Mouse (Mus musculus) small intestine, adult 2 months (tissue): ENCODE data around the gene Tpo. TPM values are rescaled to one million over a fixed set of nuclear protein-coding genes. Genes with fewer than 3 reads are reported as not detected.

Experiments used
- H3K27ac ChIP-seq: fragments of 200-500 bp; 2 replicates; pipeline ENCODE4 v1.5.1; 2012; ENCODE audit warnings: low read depth, low read length, control low read depth, inconsistent platforms; ENCODE audit not compliant: insufficient read depth
- H3K27me3 ChIP-seq: fragments of 200-500 bp; 2 replicates; pipeline ENCODE4 v1.6.1; 2012; ENCODE audit warnings: mild to moderate bottlenecking, moderate library complexity, low read length, inconsistent platforms; ENCODE audit not compliant: control insufficient read depth, insufficient read depth
- H3K36me3 ChIP-seq: fragments of 200-500 bp; 2 replicates; pipeline ENCODE4 v1.6.1; 2012; ENCODE audit warnings: mild to moderate bottlenecking, low read length, control low read depth, inconsistent platforms; ENCODE audit not compliant: control insufficient read depth, insufficient read depth
- H3K4me1 ChIP-seq: fragments of 200-500 bp; 2 replicates; pipeline ENCODE4 v1.6.1; 2012; ENCODE audit warnings: low read length, inconsistent platforms, mixed read lengths; ENCODE audit not compliant: control insufficient read depth, insufficient read depth, insufficient read length
- H3K4me3 ChIP-seq: fragments of 200-500 bp; 2 replicates; pipeline ENCODE4 v1.5.1; 2012; ENCODE audit warnings: low read depth, mild to moderate bottlenecking, control low read depth, inconsistent platforms, low read length, moderate library complexity
- CTCF ChIP-seq: fragments of 200-500 bp; IDR thresholded peaks from 2 replicates; pipeline ENCODE4 v1.5.1; 2012; ENCODE audit warnings: low read depth, mild to moderate bottlenecking, control low read depth, inconsistent platforms, low read length, moderate library complexity, mixed read lengths; ENCODE audit not compliant: insufficient replicate concordance, insufficient read length; ENCODE audit errors: extremely low read depth
- POLR2A ChIP-seq: fragments of 200-500 bp; IDR thresholded peaks from 2 replicates; pipeline ENCODE4 v1.6.1; 2012; ENCODE audit warnings: low read depth, mild to moderate bottlenecking, control low read depth, inconsistent platforms, low read length, moderate library complexity
- WGBS: fragments of 180-500 bp; shearing (Covaris S2); methylation state at CpG from one replicate; pipeline ENCODE4 v1.1.7; 2018; 5-methylcytosine and 5-hydroxymethylcytosine counted together
- polyA plus RNA-seq: library from polyadenylated mRNA; depleted of rRNA; stranded (reverse); fragments of >200 nt; gene quantifications from 2 replicates; pipeline ENCODE4 v1.2.3, GENCODE M21; 2012

Gene Tpo
- polyA plus RNA-seq, 1 experiment, result 0.27 TPM

DNA sequence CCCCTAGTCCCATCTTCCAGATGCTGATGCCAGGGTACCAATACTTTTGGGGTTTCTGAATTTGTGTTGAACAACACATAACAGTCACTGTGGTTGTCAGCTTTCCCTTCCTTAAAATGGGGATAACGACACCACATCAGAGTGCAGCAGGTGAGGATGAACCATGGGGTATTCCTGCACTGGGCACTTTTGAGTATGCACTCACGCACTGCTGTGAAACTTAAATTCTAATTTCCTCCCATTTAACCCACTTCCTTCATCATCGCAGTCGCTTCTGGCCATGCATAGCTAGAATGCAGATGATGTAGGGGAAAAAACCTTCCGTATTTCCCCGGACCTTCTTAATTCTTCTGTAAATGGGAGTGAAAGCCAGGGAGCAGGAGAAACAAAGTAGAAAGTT is 31.6 kb upstream of the Tpo start:
- no peak overlapping the region for H3K4me3 ChIP-seq
- WGBS, result 91% methylated on average over 6 of the region's 6 CpGs
- H3K27me3 ChIP-seq, result no peaks in the 10 kb centered on the region
- H3K27ac ChIP-seq, result no peak overlapping the region
- no peaks in the 10 kb centered on the region for H3K36me3 ChIP-seq
- H3K4me1 ChIP-seq, result no peaks in the 10 kb centered on the region
- TF ChIP-seq POLR2A, result no peak
- no peak for TF ChIP-seq CTCF

DNA sequence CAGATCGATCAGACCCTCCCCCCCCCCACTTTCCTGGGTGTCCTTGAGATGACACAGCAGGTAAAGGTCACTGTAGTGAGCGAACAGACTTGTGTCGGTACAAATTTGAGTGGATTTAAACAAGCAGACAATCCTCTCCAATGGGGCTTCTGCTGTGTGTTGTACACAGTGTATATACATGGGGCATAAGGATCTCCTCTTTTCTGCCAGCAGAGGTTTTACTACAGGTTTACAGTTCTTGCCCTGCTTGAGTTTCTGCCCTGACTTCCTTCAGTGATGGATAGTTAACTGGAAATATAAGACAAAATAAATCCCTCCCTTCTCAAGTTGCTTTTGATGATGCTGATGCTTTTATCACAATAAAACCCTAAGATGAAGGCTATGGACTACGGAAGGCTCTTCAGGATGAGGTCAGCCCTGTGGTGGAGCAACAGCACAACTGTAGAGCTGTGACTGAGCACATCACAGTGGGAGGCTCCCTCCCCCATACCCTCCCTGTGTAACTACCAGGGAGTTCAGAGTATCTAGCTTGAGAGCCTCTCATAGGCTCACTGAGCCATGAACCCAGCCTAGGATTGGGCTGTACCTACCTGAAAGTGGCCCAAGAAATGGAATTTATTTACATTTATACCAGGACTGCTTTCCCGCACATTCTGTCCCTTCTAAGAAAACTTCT is 29.4 kb upstream of the Tpo start:
- Histone ChIP-seq H3K4me3 (no peak overlapping the region), H3K4me1 (no peaks in the 10 kb centered on the region), H3K36me3 (no peaks in the 10 kb centered on the region), H3K27me3 (no peaks in the 10 kb centered on the region), H3K27ac (no peak overlapping the region)
- TF ChIP-seq POLR2A (no peak), CTCF (no peak)
- 77% methylated on average over 5 of the region's 5 CpGs for WGBS

DNA sequence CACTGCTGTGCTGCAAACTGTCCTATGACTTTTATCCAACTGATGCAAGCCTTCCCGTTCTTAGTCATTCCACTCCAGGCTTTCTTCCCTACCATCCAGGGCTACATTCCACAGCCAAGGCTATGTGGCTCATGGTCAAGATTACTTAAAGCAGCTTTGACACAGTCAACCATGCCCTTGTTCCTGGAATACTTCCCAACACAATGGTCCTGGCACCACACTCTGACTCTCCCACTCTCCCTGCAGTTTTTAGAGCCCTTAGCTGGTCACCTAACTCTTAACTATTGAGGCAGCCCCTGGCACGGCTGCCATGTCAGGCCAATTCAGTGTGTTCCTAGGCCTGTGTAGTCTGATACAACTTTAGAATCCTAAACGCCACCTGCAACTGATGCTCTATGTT is 28.1 kb upstream of the Tpo start:
- TF ChIP-seq CTCF (no peak), POLR2A (no peak)
- H3K4me1 ChIP-seq, result no peaks in the 10 kb centered on the region
- H3K27me3 ChIP-seq, result no peaks in the 10 kb centered on the region
- WGBS, result 76% methylated on average over 3 of the region's 3 CpGs
- H3K36me3 ChIP-seq, result no peaks in the 10 kb centered on the region
- H3K27ac ChIP-seq, result no peak overlapping the region
- H3K4me3 ChIP-seq, result no peak overlapping the region

DNA sequence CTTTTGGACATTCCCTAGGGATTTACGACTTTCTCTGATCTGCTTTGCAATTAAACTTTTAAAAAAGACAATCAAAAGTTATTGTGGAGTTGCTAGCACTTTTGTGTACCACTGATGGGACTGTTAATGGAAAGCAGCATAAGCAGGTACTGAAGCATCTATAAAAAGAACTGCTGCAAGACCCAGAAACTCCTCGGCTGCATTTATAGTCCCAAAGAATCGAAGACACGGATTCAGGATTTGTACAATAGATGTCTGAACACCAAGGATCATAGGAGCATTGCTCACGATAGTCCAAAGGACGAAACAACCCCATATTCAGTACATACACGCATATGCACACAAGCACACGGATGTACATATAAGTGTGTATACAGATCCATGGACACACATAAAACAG is 27.4 kb upstream of the Tpo start:
- H3K4me3 ChIP-seq, result no peak overlapping the region
- 81% methylated on average over 8 of the region's 8 CpGs for WGBS
- TF ChIP-seq CTCF (no peak), POLR2A (no peak)
- no peaks in the 10 kb centered on the region for H3K4me1 ChIP-seq
- H3K27me3 ChIP-seq, result no peaks in the 10 kb centered on the region
- no peak overlapping the region for H3K27ac ChIP-seq
- H3K36me3 ChIP-seq, result no peaks in the 10 kb centered on the region

DNA sequence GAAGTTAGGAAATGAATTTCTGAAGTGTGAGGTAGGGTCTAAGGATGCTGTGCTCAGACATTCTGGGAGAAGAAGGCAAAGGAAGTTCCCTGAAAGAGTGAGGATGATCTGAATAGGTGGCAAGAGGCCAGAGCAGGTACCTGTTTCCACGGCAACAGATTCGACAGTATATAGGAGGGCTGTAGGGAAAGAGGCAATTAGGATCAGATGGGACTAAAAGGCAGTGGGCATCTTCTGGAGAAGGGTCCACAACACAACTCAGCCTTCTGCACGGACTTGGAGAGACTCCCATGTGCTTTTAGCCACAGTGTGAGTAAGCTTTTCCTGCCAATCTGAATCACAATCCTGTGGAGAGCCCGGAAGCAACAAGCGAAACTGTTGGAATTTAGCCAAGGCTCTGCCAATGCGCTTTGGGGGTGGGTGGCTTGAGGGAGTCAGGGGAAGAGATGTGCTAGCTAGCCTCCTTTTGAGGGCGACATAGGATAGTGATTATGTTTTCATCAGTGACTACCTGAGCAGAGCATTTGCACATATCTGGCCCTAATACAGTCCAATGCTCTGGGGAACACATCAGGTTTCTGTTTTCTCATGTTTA is 21.8 kb upstream of the Tpo start:
- Histone ChIP-seq H3K27ac (no peak overlapping the region), H3K4me3 (no peak overlapping the region), H3K27me3 (no peaks in the 10 kb centered on the region), H3K36me3 (no peaks in the 10 kb centered on the region), H3K4me1 (no peaks in the 10 kb centered on the region)
- TF ChIP-seq POLR2A (no peak), CTCF (no peak)
- WGBS, result 71% methylated on average over 7 of the region's 7 CpGs

DNA sequence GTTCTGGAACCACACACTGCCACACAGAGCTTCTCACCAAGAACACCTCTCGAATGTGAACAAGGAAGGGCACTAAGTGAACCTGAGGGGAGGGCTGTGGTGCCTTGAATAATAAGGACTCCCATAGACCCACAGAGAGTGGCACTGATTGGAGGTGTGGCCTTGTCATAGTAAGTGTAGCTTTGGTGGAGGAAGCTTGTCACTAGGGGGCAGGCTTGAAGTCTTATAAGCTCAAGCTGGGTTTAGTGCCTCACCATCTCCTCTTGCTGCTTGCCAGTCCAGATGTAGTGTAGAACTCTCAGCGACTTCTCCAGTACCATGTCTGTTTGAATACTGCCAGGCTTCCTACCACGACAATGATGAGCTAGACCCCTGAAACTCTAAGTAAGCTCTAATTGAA is 9.7 kb upstream of the Tpo start:
- Histone ChIP-seq H3K4me1 (no peaks in the 10 kb centered on the region), H3K27ac (no peak overlapping the region), H3K36me3 (no peaks in the 10 kb centered on the region), H3K4me3 (no peak overlapping the region), H3K27me3 (no peaks in the 10 kb centered on the region)
- 54% methylated on average over 3 of the region's 3 CpGs for WGBS
- TF ChIP-seq POLR2A, result no peak
- no peak for TF ChIP-seq CTCF

DNA sequence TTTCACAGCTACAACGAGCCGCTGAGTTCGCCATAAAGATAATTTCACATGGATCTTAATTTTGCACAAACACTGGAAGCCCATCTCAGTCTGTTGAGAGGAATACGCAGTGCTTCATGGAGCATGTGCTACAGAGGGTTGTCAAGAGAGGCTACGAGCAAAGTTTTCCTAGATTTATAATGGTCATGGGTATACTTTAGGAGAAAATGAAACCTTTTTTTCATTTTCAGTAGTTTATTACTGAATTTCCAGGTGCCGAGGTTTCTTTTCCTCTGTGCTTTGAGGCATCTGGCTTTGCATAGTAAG is 3.1 kb downstream of the Tpo start:
- H3K36me3 ChIP-seq, result no peaks in the 10 kb centered on the region
- no peak overlapping the region for H3K27ac ChIP-seq
- no peaks in the 10 kb centered on the region for H3K4me1 ChIP-seq
- TF ChIP-seq CTCF, result no peak
- no peak for TF ChIP-seq POLR2A
- H3K4me3 ChIP-seq, result no peak overlapping the region
- 74% methylated on average over 6 of the region's 6 CpGs for WGBS
- H3K27me3 ChIP-seq, result no peaks in the 10 kb centered on the region
